Mouse (Mus musculus): ENCODE data around the gene C9orf72.

DNA sequence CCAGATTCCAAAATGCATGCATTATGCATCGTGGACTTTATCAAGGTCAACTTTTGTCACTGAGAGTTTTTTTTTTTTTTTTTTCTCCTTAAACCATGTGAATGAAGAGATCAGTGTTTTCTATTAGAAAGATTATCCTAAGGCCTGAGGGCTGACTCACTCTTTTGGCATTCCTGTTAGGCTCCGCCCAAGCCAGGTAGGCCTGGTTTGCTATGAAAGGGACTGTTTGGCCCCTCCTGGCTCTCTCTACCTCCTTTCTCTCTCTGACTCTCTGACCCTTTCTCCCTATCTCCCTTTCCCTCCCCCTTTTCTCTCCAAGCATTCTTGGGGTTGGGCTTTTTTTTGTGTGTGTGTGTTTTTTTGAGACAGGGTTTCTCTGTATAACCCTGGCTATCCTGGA lies 50.4 kb downstream of the C9orf72 start:
- TF ChIP-seq GATA1 (IDR thresholded peaks at IDR 0.05; ENCODE audit: low read length) (no peak), TAL1 (IDR thresholded peaks at IDR 0.05; ENCODE audit: low read length) (no peak)

All from erythroblast, embryonic 14.5 days (primary cell).